Mouse (Mus musculus) Patski (cell line): ENCODE results near the gene Astn2. TPM values are rescaled to one million over a fixed set of nuclear protein-coding genes. Genes with fewer than 3 reads are reported as not detected.
"Not testable (repeated sequence)": the region's sequence is repeated elsewhere in the genome, so short reads cannot be mapped to it uniquely, and the experiment has no call there.

Experiments used
- ATAC-seq: fragments of 100-300 bp; one replicate; pipeline ENCODE4 v1.8.0; 2021
- CTCF ChIA-PET: fragments of 350-600 bp; sonication (Branson Sonifier 250); formaldehyde crosslinking; loops from one replicate; lab custom pipeline; 2022; ENCODE audit warnings: inconsistent platforms; lab: Charles Lee
- POLR2A ChIA-PET: fragments of 350-600 bp; sonication (Branson Sonifier 250); formaldehyde crosslinking; loops from one replicate; lab custom pipeline; 2022; ENCODE audit warnings: antibody characterized with exemption, inconsistent platforms; lab: Charles Lee
- DNase-seq: peaks from one replicate; pipeline ENCODE4 v3.0.0-alpha.2; 2011; ENCODE audit warnings: low read depth, low spot score
- H3K27me3 ChIP-seq: fragments of 371-371 bp; one replicate; pipeline ENCODE4 v1.5.1; 2021
- CTCF ChIP-seq: fragments of 100-300 bp; IDR thresholded peaks from one replicate; pipeline ENCODE4 v1.5.1; 2021
- in situ Hi-C: fragments of 300-500 bp; cut with MboI; formaldehyde crosslinking; loops from 3 replicates; pipeline ENCODE4 v1.11.1; 2018; ENCODE audit warnings: low pct_unique_long_range_greater_than_20kb, mixed read lengths
- polyA plus RNA-seq: library from polyadenylated mRNA; unstranded; gene quantifications from one replicate; pipeline ENCODE4 v1.2.3, GENCODE M21; 2021

Astn2 gene
- polyA plus RNA-seq, 1 experiment from 2014 or later = 0.19 TPM

GRCm38 (mm10) chr4:65717899-65718298, 686.5 kb downstream of the Astn2 start:
- H3K27me3 ChIP-seq = no peaks in the 10 kb centered on the region
- no peak for ATAC-seq
- ChIA-PET CTCF (interaction anchor here (1.0 to 1.2 kb wide), 2 partner anchors 19 to 122 kb away, joined by 3 read pairs; no protein-coding TSS in a partner anchor), POLR2A (no interaction called here)
- in situ Hi-C loops = no loop called here
- DNase-seq = no peak
- TF ChIP-seq CTCF = no peak

DNA sequence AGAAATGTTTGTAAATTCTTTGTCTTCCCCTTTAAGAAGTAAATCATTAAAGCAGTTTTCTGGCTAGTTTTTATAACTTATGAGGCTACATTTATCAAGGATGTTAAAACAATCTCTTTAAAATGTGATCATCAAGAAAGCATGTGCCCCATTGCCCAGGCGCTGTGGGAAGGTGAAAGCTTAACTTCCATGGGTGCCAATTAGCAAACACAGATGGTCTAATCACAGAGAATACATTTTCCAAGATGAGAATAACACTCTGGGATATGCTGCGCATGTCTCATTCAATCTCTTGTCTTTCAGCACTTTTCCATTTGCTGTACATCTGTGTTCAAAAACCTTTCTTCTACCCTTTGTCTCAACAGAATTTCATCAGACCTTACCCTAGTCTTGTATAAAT, 688.3 kb downstream of the Astn2 start:
- no peak for TF ChIP-seq CTCF
- ATAC-seq (no peak), DNase-seq (no peak)
- in situ Hi-C loops = no loop called here
- H3K27me3 ChIP-seq = no peaks in the 10 kb centered on the region
- CTCF ChIA-PET = interaction anchor here (0.9 kb wide), 1 partner anchor 40 kb away, joined by 3 read pairs; no protein-coding TSS in a partner anchor
- POLR2A ChIA-PET = no interaction called here

DNA sequence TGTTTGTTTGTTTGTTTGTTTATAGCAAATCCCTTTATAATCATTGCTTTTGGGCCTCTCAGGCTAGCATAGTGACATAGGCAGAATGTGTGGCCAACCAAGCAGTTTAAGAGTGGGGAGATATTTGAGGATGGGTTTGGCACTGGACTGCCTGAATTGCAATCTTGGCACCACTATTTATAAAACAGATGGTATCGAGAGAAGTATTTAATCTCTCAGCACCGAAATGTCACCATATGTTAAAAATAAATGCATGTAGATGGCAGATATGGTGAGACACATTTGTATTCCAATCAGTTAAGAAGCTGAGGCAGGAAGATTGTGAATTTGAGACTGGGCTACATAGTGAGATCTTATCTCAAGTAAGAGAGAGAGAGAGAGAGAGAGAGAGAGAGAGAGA, 692.7 kb downstream of the Astn2 start:
- ChIA-PET CTCF (no interaction called here), POLR2A (no interaction called here)
- no peaks in the 10 kb centered on the region for H3K27me3 ChIP-seq
- DNase-seq = no peak
- TF ChIP-seq CTCF = no peak
- no peak for ATAC-seq
- in situ Hi-C loops = no loop called here

DNA sequence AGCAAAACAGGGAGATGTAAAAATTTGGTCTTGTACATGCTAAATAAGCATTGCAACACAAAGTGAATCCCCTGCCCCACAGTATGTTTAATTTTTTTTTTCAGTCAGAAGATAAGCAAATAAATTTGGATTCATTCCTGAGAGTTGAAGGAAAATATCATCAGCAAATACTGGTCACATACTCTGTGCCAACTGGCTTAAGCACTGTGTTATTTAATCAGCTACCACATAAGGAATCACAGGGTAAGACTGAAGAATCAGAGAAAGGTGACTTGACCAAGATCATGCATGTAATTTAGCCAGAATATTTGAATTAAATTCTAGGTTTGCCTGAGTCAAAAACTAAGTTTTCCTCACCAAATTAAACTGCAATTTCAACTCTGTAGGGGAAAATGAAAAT, 693.8 kb downstream of the Astn2 start:
- ATAC-seq = no peak
- in situ Hi-C loops = no loop called here
- ChIA-PET CTCF (interaction anchor here (1.0 kb wide), 1 partner anchor 25 kb away, joined by 3 read pairs; no protein-coding TSS in a partner anchor), POLR2A (no interaction called here)
- TF ChIP-seq CTCF = no peak
- DNase-seq = no peak
- H3K27me3 ChIP-seq = no peaks in the 10 kb centered on the region

- ATAC-seq (no peak), DNase-seq (no peak)
- ChIA-PET CTCF (no interaction called here), POLR2A (no interaction called here)
- in situ Hi-C loops = no loop called here
- no peak for TF ChIP-seq CTCF
- H3K27me3 ChIP-seq = no peaks in the 10 kb centered on the region
These were observed 702.6 kb downstream of the Astn2 start for GRCm38 (mm10) chr4:65701848-65702247.

GRCm38 (mm10) chr4:65699743-65700361, 704.6 kb downstream of the Astn2 start:
- DNase-seq (no peak), ATAC-seq (no peak)
- POLR2A ChIA-PET = no interaction called here
- in situ Hi-C loops = no loop called here
- H3K27me3 ChIP-seq = no peaks in the 10 kb centered on the region
- no peak for TF ChIP-seq CTCF
- CTCF ChIA-PET = interaction anchor here (0.6 to 1.2 kb wide), 2 partner anchors 19 to 68 kb away, joined by 3 read pairs; no protein-coding TSS in a partner anchor

DNA sequence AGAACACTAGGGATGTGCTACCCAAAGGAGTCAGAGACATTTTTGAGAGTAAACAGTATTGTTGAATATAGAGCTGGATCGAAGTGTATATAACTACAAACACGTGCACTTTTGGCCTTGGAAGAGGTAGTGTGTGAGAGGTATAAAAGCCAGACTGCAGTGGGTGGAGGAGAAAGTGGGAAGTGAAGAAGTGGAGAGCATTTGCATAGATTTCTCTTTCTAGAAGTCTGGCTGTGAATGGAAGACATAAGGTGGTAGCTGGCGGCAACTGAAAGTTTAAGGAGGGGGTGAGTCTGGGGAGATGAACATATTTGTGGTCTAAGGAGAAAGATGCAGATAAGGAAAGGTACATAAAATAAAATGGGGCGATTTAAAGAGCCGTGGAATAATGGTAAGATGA, 709.2 kb downstream of the Astn2 start:
- no peak for TF ChIP-seq CTCF
- no peaks in the 10 kb centered on the region for H3K27me3 ChIP-seq
- in situ Hi-C loops = no loop called here
- POLR2A ChIA-PET = no interaction called here
- no peak for DNase-seq
- no peak for ATAC-seq
- CTCF ChIA-PET = no interaction called here

DNA sequence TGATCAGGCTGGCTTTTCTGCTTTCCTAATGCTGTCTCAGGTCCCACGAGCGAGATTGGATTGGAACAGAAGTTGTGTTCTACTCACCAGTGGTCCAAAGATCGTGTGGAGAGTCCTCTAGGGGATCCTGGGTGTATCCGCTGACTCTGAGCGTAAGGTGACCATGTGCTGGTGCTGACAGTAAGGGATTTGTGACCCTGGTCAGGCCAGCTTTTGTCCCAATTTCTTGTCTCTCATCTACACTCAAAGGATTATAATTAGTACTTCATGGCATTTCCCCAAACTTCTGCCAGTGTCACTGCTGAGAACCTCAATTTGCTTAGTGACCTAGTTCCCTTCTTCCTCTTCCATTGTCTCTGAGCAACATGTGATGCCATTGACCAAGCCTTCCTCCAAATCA, 710.4 kb downstream of the Astn2 start:
- in situ Hi-C loops = no loop called here
- no peak for ATAC-seq
- TF ChIP-seq CTCF = no peak
- no peaks in the 10 kb centered on the region for H3K27me3 ChIP-seq
- CTCF ChIA-PET = no interaction called here
- no peak for DNase-seq
- POLR2A ChIA-PET = no interaction called here

DNA sequence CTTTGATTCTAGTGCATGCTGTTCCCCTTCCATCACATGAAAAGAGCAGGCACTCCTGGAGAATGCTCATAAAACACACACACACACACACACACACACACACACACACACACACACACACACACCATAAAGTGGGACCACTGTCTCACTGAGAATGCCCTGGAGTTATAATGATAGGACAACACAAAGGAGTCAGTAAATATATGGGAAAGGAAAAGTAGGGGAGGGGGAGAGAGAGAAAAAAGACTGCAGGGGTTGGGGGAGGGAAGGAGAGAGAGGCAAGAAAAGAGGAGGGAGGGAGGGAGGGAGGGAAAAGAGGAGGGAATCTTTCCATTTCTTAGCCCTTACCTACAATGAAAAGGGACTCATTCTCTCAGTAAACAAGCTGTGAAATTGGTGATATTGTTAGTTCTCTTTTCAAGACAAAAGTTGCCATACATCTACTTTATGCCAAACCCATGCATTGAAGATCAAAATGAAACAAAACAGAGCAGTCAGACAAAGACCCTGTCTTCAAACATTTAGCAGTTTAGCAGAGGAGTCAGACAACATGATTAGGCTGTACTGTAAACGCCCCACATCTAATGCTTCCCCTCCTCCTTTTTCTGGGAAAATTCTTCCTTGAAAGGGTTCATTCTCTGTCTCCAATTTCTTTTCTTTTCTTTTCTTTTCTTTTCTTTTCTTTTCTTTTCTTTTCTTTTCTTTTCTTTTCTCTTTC, 717.2 kb downstream of the Astn2 start:
- DNase-seq (no peak), ATAC-seq (no peak)
- in situ Hi-C loops = no loop called here
- no peak for TF ChIP-seq CTCF
- ChIA-PET POLR2A (no interaction called here), CTCF (no interaction called here)
- H3K27me3 ChIP-seq = no peaks in the 10 kb centered on the region

GRCm38 (mm10) chr4:65686258-65687005, 718.0 kb downstream of the Astn2 start:
- TF ChIP-seq CTCF = no peak
- H3K27me3 ChIP-seq = no peaks in the 10 kb centered on the region
- in situ Hi-C loops = no loop called here
- CTCF ChIA-PET = interaction anchor here (0.7 kb wide), 1 partner anchor 24 kb away, joined by 3 read pairs; no protein-coding TSS in a partner anchor
- ATAC-seq (no peak), DNase-seq (no peak)
- POLR2A ChIA-PET = no interaction called here

DNA sequence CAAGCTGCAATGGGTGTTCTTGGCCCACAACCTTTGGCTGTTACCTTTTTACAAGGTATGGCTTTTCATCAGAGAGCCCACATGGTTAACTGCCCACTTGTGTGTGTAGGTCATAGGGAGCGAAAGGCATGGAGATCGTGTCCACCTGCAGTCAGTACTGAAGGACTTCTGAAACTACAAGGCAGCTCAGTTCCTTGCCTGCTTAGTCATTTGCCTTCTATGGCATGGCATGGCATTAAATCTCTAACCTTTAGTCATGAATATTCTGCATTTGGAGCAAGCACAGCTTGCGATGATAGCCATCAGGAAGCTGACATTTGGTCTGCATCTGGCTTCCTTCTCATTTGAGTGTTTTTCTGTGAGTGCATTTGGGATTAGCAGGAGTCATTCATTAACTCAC, 720.0 kb downstream of the Astn2 start:
- in situ Hi-C loops = no loop called here
- POLR2A ChIA-PET = no interaction called here

DNA sequence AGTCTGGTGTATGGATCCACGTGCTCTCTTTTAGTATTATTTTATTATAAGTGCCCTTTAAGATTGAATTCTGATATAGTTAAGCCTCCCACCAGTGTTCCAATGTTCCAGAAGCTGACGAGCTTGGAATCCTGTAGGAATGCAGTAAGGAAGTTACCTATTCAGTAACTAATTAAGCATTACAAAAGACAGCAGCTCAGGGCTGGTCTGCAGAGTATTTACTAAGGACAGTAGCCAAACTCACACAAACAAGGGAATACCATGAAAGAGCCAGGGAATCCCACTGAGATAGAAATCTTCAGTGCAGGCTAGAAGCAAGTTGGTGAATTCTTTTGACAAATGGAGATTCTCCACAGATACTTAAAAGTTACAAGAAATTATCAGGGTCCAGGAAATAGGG, 724.6 kb downstream of the Astn2 start:
- ATAC-seq, POLR2A ChIA-PET, in situ Hi-C loops, DNase-seq, CTCF ChIA-PET, H3K27me3 ChIP-seq: not testable (repeated sequence)

More for the DNA sequence above, 720.0 kb downstream of the Astn2 start:
- CTCF ChIA-PET = interaction anchor here (0.9 to 1.8 kb wide), 2 partner anchors 10 to 414 kb away, joined by 3 to 6 read pairs; no protein-coding TSS in a partner anchor
- no peak for TF ChIP-seq CTCF
- DNase-seq (no peak), ATAC-seq (no peak)
- H3K27me3 ChIP-seq = no peaks in the 10 kb centered on the region
